Mouse (Mus musculus): Measurements from ENCODE around the gene Smad6.

Smad6 gene

DNA sequence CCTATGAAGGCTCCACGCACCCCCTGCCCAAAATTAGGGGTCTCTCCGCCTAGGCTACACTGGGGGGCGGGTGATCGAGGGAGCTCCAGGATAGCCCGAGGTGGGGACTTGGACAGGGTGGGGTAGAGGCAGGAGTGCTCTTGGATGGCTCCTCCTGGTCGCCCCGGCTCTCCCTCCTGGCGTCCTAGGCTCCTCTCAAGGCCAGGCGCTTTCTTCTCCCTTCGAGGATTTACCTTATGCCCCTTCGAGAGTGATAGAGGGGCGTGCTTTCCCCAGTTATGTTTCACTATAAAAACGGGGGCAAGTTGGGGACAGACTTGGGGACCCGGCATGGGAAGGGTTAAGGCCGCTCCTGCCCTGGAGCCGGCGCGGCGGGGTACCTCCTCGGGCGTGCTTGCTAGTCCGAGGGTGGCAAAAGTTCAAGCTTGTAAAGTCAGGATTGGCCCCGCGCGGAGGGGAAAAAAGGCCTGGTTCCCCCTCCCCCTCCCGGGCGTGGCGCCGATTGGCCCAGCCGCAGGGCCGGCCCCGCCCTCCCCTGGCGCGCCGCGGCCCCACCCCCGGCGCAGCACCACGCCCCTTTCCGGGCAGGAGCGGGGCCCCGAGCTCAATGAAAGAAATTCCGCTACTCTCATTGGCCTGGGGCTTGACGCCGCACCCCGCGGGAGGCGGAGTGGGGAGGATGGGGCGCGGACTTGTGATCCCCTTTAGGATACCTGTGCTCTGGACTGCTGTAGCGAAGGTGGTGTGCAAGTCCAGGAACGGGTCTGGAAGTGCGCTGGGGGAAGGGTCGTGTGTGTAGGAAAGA lies 905 bp upstream of the Smad6 start:
- peak; percentile 96 for DNase-seq (ENCODE audit: low read depth, low spot score)

- DNase-seq (ENCODE audit: low read depth, low spot score), result peak; percentile 13
Measured at GRCm38 (mm10) chr9:64021319-64021850, 474 bp downstream of the Smad6 start.

DNA sequence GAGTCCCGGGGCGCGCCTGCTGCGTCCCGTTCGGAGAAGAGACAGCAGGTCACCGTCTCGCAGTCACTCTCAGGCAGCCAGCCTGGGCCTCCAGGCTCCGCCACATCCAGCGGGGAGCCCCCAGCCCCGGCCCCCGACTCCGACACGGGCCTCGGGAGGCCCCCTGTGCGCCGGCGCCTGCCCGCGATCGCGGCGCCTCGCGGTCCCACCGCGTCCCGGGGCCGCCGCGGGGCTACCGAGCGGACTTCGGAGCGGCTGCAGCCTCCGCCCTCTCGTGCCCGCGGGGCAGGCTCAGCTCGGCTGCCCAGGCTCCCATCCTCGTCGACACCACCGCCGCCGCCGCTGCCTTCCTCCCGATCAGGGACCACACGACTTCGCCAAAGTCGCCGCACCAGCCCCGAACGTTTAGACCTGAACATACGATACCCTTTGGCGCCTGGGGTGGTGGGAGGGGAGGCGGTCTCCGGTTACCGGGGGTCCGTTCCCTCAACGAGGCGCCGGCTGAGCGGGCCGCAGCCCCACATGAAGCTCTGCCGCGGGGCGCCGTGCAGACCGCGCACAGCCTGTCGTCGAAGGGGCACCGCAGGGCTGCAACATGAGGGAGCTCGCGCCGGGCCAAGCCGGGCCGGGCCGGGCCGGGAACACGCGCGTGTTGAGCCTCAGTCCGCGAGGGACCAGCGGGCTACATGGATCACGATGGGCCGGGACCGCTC lies 1.1 kb downstream of the Smad6 start:
- DNase-seq (ENCODE audit: low read depth, low spot score), result no peak

DNA sequence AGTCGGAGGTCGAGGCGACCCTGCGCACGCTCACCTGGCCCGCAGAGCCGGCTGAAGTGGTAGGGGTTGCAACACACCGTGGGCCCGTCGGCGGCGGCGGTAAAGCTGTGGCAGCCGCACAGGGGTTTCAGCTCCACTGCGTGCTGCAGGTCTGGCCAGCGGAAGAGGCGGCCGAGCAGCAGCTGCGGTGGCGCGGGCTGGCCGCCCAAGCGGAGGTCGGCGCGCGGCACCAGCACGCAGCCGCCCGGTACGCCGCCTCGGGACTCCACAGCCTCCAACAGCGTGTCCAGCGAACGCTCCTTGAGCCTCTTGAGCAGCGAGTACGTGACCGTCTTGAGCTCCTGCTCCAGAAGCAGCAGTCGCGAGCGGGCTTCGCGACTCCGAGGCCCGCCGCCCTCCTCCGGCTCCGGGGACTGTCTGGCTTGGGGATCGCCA lies 1.7 kb downstream of the Smad6 start:
- peak; percentile 9 for DNase-seq (ENCODE audit: low read depth, low spot score)

- DNase-seq (ENCODE audit: low read depth, low spot score), result peak; percentile 60
Measured at GRCm38 (mm10) chr9:64019036-64019886, 2.6 kb downstream of the Smad6 start.

GRCm38 (mm10) chr9:64017861-64018793 lies 3.7 kb downstream of the Smad6 start:
- peak; percentile 94 for DNase-seq (ENCODE audit: low read depth, low spot score)

DNA sequence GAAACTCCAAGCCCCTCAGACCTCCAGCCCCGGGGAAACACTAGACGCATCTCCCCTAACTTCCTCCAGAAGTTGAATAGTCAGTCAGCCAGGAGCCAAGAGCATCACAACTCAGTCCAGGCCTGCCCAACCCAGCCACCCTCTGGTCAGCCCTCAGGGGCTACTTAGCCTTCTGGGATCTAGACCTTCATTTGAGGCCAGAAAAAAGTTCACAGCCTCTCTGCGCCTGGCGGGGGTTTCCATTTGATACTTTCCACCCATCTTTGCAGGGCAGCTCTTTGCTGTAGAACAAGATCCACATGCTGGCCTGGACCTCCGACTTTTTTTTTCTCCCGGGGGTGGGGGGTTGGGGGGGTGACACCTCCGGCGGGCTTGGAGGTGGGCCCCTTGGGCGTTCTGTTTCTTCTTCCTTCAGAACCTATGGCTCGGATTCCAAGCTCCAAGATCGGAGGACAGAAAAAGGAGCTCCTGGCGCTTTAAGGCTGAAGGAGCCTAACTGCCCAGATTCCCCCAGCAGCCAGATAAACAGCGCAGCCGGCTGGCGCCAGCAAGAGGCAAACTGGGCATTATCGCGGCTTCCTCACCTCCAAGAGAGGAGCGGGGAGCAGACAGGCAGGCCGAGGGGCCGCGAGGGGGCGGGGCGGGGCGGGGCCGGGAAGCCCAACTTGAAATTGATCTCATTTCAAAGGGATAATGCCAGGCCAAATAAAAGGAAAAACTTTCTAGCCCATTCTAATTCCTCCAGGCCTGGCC lies 5.0 kb downstream of the Smad6 start:
- peak; percentile 81 for DNase-seq (ENCODE audit: low read depth, low spot score)

GRCm38 (mm10) chr9:64016092-64016491 lies 5.8 kb downstream of the Smad6 start:
- DNase-seq (ENCODE audit: low read depth, low spot score), result no peak

DNA sequence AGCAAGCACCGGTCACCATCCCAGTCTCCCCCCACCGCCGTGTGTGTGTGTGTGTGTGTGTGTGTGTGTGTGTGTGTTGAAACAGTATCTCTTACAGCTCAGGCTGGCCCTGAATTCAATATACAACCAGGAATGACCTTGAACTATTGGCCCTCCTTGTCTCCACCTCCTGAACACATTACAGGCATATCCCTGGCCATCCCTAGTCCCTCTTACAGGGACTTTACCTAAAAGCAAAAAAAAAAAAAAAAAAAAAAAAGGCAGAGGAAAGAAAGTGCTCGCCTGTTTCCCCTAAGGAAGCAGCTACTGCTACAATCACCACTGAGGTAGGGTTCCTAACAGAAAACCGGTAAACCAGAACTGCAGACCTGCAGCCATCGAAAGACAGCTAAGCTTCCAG lies 7.1 kb downstream of the Smad6 start:
- DNase-seq (ENCODE audit: low read depth, low spot score), result no peak

DNA sequence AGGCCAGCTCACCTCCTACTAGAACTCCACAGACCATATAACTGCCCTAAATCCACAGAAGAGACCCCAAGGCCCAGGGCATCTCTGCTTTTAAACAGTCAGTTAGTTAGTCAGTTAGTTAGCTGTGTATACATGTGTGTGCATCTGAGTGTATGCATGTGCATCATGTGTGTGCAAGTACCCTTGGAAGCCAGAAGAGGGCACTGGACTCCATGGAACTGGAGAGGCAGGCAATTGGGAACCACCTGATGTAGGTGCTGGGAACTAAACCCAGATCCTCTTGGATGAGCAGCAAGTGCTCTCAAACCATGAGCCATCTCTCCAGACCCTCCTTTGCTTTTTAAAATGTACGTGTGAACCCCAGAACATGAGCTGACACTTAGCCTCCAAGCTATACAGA lies 10.5 kb downstream of the Smad6 start:
- DNase-seq (ENCODE audit: low read depth, low spot score), result no peak

DNA sequence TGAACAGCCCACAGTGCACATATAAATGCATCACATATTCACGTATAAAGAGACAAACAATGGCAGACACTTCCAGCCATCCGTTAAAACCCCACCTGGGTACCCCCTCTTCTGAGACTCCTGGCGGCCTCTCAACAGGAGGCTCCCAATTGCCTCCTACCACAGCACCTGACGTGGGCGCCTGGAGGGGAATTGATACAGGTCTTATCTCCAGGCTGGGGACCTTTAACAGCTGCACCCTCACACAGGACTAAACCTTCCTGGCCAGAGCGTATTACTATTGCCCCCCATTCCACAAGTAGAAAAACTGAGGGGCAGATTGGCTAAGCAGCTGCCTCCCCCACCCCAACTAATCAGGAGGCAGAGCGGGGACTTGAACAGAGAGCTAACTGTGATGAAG lies 18.9 kb downstream of the Smad6 start:
- DNase-seq (ENCODE audit: low read depth, low spot score), result no peak

DNA sequence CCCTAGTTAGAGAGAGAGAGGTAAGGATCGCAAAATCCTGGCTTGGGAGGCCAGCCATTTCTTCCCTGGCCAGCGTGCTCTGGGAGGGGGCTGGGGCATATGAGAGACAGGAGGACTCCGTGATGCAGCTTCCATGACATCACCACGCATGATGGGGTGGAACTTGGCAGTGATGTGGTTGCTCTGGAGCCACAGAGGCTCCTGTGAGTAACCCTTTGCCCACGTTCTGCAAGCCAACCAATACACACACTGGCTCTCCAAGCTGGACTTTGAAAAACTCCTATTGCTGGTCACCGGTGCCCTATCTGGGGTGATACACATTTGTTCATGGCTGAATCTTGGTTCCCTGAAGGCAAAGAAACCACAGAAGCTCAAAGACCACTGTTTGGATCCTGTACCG lies 20.8 kb downstream of the Smad6 start:
- DNase-seq (ENCODE audit: low read depth, low spot score), result no peak

- DNase-seq (ENCODE audit: low read depth, low spot score), result no peak
Measured at GRCm38 (mm10) chr9:64000085-64000484, 21.8 kb downstream of the Smad6 start.

DNA sequence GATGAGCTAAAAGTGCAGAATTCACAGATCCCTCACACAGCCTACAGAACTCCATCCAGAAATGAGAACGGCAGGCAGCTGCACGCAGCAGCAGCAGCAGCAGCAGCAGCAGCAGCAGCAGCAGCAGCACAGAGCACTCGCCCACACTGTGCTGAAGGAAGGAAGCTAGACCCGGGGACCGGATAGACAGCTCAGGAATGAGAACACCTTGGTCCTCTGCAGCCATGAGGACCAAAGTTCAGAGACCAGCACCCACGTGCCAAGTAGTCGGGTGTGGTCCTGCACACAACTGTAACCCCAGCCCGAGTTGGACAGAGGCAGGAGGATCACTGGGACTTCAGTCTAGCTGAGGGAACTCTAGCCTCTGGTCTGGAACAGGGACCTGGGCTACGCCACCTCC lies 22.7 kb downstream of the Smad6 start:
- DNase-seq (ENCODE audit: low read depth, low spot score), result no peak

- no peak for DNase-seq (ENCODE audit: low read depth, low spot score)
Measured at GRCm38 (mm10) chr9:63998026-63998425, 23.8 kb downstream of the Smad6 start.

- no peak for DNase-seq (ENCODE audit: low read depth, low spot score)
Measured at GRCm38 (mm10) chr9:63997439-63997838, 24.4 kb downstream of the Smad6 start.

DNA sequence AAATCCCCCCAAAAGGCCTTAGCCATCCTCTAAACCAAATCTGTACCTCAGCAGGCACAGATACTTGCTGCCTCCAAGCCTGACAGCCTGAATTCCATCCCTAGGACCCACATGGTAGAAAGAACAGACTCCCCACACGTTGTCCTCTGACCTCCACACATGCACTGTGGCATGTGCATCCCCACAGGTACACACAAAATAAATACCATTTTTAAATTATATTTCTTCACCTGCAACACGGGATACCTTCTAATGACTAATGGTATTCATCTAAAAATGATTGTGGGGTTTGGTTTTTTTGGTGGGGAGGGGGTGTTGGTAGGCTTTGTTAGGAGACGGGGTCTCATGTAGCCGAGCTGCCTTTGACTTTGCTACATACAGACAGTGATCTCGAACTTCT lies 28.6 kb downstream of the Smad6 start:
- no peak for DNase-seq (ENCODE audit: low read depth, low spot score)

- DNase-seq (ENCODE audit: low read depth, low spot score), result no peak
Measured at GRCm38 (mm10) chr9:63992761-63993160, 29.1 kb downstream of the Smad6 start.

GRCm38 (mm10) chr9:63991193-63991592 lies 30.7 kb downstream of the Smad6 start:
- DNase-seq (ENCODE audit: low read depth, low spot score), result no peak

- DNase-seq (ENCODE audit: low read depth, low spot score), result no peak
Measured at GRCm38 (mm10) chr9:63989641-63990040, 32.2 kb downstream of the Smad6 start.

All from ES-CJ7 (cell line).